Mouse (Mus musculus) 3T3-L1 (cell line): Measurements from ENCODE around the gene Rhebl1.
A peak's percentile ranks its signal among the peaks of the same experiment; 100 is the strongest.
"Not testable (repeated sequence)": the region's sequence is repeated elsewhere in the genome, so short reads cannot be mapped to it uniquely, and the experiment has no call there.

Source experiments
- DNase-seq: peaks from one replicate; pipeline ENCODE4 v3.0.0-alpha.2; 2015; ENCODE audit warnings: low read depth, low spot score

Rhebl1 gene

DNA sequence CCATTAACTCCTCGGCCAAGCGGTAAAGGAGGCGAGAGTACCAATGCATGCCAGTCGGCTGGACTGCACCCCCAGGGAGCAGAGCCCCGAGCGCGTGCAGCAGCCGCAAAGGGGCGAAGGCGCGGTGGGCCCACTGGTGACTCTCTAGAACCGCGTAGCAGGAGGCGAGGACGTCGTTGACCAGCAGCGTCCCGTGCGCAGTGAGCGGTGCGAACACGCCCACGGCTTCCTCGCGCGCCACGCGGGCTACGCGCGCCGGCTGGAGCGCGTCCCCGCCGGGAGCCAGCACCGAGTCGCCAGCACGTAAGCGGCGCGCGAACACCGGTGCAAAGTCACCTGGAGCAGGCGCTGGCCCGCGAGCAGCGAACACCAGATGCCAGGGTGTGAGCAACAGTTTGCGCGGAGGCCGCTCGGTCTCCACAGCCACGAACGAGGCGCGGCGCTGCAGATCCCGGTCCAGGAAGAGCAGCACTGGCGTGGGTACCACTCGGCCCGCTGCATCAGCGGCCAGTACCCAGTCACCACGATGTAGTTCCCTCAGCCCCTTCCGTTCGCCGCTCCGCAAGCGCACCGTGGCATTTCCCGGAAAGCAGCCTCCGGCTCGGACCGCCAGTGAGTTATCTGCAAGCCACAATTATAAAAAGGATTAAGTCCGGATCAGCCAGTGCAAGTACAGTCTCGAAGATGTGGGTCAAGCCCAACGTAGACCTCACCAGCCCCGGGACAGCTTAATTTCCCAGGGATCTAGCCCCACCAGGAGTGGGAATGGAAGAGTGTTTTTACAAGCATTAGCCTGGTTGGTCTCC, at the start of gene Rhebl1:
Gene Rhebl1 (minus strand): TSS at position 601 of the 806 bp plus-strand sequence.
- DNase-seq = no peak

DNA sequence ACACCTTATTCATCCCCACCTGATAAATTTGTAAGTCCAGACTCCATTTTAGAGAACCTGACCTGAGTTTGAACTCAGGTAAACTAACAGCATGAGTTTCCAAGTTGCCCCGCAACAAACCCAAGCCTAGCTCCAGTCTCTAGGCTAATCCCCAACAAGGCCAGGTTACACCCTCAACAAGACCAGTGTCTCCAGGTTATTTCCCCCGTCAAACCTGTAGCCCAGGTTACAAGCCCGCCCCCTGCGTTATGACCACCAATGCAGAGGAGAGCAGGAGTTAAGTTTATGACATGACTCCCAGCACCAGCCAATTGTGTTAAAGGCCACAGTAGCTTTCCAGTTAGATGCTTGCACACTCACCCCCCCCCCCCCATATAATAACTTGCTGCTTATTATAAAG, 48.8 kb upstream of the Rhebl1 start:
- DNase-seq = no peak

DNA sequence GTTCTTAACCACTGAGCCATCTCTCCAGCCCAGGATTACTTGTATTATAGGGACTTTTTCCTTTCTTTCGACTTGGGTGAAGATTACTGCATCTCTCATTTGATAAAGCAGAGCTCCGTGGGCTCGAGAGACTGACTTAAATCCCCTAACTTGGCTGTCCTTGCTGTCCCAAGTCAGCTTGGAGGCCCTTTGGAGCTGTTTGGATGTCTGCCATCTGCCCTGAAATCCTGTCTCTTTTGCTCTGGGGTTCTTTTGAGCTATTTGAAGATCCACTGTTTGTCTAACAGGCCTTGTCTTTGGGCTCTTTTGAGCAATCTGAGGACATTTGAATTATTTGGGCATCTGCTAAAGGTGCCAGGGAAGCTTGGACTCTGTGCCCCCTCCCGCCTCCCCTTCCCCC, 47.7 kb upstream of the Rhebl1 start:
- DNase-seq = no peak

DNA sequence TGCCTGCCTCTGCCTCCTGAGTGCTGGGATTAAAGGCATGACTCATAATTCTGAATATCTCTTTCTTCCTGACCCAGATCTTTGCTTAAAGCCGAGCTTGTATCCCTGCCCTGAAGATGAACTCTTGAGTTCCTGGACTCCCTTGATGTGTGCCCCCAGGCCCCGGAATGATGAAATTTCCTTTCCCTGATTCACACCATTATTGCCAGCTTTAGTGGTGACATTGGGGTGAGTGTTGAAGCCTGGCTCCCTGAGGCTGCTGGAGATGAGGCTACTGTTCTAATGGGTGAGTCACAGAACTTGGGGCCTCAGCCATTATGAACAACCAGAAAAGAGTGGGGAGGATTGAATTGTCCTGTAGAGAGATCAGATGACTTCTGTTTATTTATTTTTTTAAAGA, 47.2 kb upstream of the Rhebl1 start:
- DNase-seq = peak; percentile 89

DNA sequence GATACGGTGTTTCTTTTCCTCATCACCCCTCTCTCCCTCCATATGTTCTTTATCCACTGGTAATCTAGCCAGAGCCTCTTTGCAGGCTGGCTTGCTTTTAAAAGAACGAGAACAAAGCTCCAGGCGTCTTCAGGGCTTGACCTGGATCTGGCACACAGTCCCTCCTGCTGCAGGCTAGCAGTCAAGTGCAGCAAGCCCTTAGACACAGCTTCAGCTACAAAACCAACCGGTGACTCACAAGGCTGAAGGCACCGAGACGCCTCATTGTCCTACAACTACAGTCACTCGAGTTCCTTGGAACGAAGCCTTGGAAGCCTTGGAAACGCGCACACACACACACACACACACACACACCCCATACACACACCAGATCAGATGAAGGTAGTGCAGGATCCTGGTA, 46.5 kb upstream of the Rhebl1 start:
- no peak for DNase-seq

DNA sequence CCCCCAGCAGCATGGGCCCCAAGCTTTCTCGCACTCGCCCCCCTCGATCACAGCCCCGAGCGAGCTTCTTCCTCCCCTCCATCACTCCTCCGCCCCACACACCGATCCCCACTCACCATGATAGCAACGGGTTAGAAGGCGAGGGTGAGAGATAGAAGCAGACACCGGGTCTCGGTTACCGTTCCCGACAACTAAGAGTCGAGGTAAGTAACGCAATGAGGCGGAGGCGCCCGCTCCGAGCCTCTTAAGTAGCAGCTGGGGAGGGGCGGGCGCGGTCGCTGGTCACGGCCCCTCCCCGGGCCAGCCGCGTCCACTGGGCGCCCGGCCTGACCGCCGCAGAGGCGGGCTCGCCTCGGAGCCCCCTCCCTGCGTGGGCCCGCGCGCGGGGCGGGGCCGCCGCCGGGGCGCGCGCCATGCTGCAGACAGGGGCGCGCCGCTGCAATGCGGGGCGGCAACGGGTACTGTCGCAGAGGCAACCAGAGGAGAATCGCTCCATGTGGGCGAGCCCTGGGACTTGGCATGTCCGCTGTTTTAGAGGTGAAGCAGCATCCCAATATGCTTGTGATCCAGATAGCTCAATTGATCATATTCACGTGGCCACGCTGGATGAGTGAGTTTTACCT, 40.0 kb upstream of the Rhebl1 start, which contains the start of gene Tuba1b:
Gene Tuba1b (minus strand): TSS at position 349 of the 623 bp plus-strand sequence.
- peak; percentile 87 for DNase-seq

DNA sequence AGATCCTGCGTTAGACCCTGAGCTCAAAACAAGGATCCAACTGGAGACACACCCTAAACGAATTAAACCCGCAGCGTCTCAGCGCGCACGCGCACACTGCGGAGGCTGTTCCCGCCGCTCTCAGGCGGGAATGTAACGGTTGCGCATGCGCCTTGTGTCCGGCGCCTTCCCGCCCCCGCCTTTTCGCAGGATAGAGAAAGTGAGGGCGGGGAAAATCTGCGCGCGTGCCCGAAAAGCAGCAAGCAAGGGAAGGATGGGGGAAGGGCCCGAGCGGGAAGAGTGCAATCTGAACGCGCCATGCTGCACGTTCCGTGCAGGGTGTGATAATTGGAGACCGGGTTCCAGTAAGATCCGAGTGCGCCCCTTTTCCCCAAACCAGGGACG, 39.5 kb upstream of the Rhebl1 start:
- peak; percentile 98 for DNase-seq

DNA sequence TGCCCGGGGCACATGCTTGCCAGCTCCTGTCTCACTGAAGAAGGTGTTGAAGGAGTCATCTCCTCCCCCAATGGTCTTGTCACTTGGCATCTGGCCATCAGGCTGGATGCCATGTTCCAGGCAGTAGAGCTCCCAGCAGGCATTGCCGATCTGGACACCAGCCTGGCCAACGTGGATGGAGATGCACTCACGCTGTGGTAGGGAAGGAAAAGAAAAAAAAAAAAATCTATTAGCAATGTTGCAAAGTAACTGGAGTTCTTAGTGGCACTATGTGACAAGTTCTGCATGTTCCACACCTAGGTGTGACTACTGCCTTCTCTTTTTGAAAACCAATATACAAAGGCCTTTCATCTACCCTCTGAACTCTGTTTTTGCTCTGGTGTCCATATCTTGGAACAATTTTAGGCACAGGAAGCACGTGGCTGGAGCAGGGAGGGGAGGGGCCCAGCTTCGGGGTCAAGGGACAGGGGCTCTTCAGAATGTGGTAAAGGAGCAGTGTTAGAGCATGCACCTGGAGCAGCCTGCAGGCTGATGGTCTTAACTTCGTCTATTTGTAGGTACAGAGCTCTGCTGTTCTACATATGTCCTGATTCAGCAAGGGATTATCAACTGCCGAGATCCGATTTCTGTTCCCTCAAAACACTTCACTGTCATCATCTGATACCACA, 38.8 kb upstream of the Rhebl1 start:
- peak; percentile 47 for DNase-seq

DNA sequence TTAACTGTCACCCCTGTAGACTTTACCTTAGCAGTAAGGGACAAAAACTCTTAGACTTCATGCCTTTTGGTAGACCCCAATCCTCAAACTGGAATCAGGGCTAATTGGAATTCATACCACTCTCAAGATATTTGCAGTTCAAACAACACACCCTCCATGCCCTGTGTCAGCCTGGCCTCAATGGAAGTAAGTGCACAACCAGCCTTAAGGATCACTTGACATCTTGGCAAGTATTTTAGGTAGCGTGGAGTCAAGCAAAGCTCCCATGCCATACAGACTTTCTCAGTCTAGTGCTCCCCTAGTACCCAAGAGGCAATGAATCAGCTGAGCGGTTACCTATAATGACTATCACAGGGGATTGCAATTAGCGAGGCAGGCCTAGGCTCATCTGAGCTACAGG, 36.7 kb upstream of the Rhebl1 start:
- DNase-seq = no peak

DNA sequence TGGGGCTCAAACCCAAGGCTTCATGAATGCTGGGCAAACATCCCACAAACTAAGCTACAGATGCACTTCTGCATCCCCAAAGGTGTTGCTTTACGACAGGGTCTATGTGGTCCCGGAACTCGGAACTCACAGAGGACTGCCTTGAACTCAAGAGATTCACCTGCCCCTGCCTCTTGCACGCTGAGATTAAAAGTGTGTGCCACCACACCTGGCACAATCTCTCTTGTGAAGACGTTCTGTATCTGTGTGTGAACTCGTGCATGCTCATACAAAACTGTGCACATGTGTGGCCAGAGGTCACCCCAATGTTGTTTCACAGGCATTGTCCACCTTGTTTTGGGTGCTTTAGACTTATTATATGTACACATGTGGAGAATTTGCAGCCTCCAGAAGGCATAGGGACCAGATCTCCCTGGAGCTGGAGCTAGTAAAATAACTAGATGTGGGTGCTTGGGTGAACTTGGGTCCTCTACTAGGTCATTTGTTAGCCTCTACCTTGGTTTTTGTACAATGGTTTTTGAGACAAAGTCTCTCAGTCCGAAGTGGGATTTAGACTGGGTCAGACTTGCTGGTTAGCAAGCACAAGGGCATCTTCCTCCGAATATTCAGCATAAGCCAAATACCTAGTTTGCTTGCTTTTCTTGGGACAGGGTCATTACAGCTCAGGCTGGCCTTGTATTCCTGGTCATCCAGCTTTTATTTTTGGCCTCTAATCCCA, 35.8 kb upstream of the Rhebl1 start:
- DNase-seq = peak; percentile 36

DNA sequence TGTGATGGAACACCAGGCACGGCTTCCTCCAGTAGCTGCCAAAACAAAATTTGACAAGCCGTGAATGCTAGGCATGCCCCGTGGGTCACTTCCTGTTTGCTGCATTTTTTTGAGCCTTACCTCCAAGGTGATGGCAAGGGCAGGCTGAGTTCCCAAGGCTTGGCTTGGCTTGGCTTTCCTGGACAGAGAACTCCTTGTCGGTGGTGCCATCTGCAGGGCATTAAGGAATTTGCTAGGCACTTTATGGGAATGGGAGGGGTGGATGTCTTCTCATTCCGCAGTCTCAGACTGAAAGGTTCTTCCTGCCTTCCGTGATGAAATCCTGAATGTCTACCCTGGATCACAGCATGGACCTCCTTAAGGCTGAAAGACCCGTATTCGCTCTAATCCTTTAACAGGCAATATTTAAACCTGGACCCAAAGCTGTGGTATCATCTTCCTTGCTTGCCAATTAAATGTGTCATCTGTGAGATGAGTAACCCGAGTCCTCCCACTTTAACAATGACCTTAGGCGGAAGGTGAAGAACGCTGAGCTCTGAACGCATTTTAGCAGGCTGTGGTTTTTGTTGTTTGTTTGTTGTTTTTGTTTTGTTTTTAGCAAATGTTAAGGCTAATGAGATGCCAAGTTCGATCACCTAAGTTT, 34.4 kb upstream of the Rhebl1 start:
- DNase-seq = peak; percentile 99

DNA sequence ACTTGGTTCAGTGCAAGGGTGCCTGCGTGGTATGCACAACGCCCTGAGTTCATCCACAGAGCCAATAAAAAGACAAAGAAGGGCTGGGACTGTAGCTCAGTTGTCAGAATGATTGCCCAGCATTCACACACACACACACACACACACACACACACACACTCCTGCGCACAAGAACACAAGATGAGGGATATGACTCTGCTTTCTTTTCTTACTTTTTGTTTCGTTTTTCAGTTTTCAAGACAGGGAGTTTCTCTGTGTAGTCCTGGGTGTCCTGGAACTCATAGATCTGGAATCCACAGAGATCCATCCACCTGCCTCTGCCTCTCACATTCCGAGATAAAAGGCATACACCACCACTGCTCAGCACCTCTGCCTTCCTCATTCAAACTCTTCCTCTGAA, 33.2 kb upstream of the Rhebl1 start:
- DNase-seq = no peak

DNA sequence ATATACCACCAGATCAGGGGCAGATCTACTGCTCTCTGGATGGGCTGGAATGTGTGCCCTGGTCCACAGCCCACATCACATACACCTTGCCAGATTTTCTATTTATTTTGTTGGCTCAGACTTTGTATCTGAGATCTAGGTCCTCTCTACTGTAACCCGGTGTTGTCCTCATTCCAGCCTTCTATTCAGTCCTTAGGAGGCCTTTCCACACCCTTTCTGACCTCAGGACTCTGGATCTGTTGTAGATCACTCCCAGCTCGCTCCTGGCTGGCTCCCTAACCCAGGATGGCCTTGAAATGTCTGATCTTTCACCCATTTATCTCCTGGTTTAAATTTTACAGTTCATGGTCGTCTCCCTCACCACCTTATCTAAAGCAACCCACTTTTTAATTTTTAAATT, 30.3 kb upstream of the Rhebl1 start:
- no peak for DNase-seq

DNA sequence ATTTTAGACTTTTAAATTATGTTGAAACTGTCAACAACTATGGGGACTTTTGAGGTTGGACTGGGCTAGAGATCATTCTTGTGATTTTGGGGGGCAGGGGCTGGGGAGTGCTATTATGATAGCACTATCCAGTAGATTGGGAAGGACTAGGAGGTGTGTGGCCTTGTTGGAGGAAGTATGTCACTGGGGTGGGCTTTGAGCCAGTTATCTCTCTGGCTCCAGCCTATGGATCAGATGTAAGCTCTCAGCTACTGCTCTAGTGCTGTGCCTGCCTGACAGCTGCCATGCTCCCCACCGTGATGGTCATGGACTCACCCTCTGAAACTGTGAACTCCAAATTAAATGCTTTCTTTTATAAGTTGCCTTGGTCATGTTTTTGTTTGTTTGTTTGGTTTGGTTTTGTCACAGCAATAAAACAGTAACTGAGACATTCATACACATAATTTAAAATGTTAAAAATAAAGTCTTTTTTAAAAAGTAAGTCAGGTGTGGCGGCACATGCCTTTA, 28.7 kb upstream of the Rhebl1 start:
- DNase-seq = no peak

DNA sequence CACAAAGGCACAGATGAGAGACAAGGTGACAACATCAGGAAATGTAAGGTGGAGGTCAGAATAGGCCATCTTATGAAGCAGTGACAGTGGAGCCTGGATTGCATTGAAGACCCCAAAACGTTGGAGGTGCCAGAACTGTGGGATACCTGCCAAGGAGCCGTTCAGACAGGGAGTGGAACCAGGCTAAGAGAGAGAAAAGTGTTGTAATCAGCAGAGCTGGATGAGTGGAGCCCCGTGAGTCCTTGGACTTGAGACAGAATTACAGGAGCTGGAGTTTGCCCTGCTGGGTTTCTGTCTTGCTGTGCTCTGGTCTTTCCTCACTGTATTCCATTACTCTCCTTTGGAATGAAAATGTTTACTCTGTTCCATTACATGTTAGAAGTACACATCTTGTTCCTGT, 28.2 kb upstream of the Rhebl1 start:
- no peak for DNase-seq

DNA sequence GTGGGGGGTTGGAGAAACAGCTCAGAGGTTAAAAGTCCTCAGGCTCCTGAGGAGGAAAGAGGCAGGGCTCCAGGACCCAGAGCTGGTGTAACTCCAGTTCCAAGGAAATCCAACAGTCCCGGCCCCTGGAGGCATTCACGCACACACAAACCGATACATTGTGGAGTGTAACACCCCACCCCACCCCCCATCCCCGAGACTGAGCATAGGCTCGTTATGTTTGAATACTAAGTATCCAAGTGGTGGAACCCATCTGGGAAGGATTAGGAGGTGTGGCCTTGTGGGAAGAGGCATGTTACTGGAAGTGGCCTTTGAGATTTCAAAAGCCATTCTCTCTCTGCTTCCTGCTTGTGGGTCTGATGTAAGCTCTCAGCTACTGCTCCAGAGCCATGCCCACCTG, 27.2 kb upstream of the Rhebl1 start:
- DNase-seq = no peak

DNA sequence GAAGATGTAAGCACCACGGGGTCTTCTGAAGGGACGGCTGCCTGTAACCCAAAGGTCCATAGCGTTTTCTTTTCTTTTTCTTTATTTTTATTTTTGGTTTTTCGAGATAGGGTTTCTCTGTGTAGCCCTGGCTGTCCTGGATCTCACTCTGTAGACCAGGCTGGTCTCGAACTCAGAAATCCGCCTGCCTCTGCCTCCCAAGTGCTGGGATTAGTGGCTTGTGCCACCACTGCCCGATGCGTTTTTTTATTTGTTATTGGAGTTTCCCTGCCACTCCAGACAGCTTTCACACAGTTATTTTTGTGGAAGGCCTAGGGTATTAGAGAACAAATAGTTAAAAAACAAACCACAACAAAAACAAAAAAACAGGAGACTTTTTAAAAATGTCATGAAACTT, 24.2 kb upstream of the Rhebl1 start:
- DNase-seq = not testable (repeated sequence)

DNA sequence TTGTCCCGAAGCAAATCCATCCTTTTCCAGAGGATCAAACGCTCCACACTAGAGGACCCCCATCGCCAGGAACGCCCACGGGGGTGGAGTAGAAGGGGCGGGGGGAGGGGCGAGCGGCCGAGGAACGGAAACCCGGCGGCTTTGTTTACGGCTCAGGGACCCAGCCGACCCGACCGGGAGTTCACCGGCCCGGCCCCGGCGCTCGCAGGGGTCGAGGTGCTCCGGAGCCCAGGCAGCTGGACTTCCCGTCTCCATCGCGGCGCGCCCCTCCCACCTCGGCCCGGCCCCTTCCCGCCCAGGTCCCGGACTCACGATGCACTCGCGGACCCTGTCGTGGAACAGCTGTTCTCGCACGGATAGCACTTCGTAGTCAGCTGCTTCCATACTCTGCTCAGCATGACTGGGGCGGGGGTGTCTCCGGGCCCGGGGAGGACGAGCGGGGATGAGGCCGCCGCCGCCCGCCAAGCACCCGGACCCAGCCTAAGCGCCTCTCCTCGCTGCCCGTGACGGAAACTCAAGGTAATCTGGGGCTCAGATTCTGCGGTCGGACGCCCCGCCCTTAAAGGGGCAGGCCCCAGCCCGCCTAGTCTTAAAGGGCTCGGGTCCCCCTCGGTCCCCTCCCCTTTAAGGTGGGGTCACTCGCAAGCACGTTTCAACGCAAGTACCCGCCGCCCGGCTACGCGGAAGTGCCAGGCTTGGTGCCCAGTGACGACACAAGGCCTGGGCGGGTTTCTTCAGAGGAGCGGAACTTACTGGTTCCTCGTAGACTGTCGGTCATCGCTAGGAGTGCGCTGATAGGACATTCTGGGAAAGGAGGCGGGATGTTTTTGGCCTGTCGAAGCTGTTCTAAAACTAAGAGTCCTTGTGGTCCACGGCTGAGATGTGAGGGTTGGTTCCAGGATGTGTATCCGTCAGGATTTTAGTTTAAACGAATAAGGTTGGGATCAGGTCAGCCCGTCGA, 23.5 kb upstream of the Rhebl1 start, which contains the start of gene Lmbr1l:
Gene Lmbr1l (minus strand): TSS at position 694 of the 961 bp plus-strand sequence.
- peak; percentile 100 for DNase-seq

DNA sequence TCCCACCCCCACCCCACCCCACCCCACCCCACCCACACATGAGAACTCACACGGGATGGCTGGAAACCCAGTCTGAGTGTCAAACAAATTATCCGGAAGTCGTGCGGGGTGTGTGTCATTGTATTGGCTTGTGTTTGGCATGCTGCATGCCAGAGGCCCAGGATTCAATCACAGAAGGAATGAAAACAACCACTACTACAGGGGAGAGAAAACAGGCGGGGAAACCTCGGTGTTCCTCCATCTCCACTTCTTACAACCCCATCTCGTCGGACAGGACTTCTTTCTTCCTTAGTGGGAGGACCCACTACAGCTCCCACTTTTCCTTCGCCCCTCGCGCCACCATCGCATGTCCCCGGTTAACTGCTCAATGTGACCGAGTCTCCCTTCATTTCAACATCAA, 22.8 kb upstream of the Rhebl1 start:
- DNase-seq = peak; percentile 81

DNA sequence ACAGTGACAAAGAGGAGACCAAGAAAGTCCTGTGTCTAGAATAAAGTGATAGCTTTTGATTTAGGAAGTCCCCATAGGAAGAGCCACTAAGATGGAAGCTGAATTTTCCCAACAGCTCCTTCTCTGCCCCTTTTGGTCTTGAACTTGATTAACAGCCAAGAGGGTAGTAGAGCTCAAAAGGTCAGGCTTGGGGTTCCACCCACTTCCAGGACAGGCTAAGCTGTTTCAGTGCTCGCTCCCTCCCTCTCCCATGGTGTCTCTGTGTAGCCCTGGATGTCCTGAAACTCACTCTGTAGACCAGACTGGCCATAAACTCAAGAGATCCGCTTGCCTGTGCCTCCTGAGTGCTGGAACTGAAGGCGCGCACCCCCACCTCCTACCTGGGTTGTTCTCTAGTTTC, 21.7 kb upstream of the Rhebl1 start:
- no peak for DNase-seq
